Mouse (Mus musculus) brain, embryonic 14.5 days (tissue): ENCODE results near the gene Amz1.

Source experiments
- CTCF ChIP-seq: fragments of 200-500 bp; IDR thresholded peaks from 2 replicates; pipeline ENCODE4 v1.5.1; 2012; ENCODE audit warnings: inconsistent platforms, mild to moderate bottlenecking, moderate library complexity, borderline replicate concordance; ENCODE audit not compliant: insufficient read depth, insufficient read length; ENCODE audit errors: extremely low read depth
- POLR2A ChIP-seq: fragments of 200-500 bp; IDR thresholded peaks from 2 replicates; pipeline ENCODE4 v1.6.1; 2012; ENCODE audit warnings: mild to moderate bottlenecking, inconsistent platforms, borderline replicate concordance; ENCODE audit not compliant: poor library complexity, insufficient read depth, insufficient read length, severe bottlenecking; ENCODE audit errors: extremely low read depth

- TF ChIP-seq CTCF, result no peak
- TF ChIP-seq POLR2A, result no peak
These were observed 61.4 kb downstream of the Amz1 start for GRCm38 (mm10) chr5:140785240-140785872.
